Mouse (Mus musculus): ENCODE measurements around the gene Ctdnep1.

Ctdnep1 gene

DNA sequence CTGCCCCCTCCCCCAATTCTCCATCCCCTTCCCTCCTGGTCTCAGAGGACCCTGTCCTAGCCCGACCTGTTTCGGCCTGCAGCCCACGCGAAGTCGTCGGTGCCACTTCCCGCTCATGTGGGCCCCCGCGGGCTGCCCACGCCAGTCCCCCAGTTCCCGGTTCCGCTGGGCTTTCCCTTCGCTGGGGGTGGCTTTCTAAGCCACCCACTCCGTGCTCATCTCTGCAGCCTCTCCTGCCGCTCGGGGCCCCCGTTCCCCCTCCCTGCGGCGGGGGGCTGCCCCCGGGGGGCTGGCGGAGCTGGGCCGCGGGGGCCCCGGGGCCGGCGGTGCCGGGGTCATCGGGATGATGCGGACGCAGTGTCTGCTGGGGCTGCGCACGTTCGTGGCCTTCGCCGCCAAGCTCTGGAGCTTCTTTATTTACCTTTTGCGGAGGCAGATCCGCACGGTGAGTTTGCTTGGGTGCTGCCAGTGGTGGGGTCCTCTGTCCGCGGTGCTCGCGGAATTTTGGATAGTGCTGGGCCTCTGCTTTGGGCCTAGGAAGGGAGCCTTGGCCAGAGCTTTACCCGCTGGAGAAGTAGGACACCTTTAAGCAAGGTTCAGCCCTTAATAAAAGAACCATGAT is at the start of gene Ctdnep1:
Ctdnep1 (plus strand) TSS at position 16 of the 622 bp plus-strand sequence.
- no peak for DNase-seq

DNA sequence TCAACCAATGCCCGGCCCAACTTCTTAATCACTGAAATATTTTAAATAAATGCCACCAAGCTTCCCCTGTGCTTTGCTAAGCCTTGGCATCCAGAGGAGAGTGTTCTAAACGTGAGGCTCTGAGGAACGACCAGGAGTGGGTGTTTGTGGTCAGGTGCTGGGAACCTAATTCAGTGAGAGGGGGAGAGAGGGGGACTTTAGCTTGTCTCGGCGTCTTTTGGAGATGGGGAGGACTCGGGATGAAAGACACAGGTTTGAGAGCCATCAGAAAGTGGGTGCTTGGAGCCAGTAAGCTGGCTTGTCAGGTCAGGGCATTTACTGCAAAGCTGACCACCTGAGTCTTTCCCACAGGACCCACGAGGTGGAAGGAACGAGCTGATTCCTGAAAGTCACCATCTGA is 49.2 kb upstream of the Ctdnep1 start:
- no peak for DNase-seq

DNA sequence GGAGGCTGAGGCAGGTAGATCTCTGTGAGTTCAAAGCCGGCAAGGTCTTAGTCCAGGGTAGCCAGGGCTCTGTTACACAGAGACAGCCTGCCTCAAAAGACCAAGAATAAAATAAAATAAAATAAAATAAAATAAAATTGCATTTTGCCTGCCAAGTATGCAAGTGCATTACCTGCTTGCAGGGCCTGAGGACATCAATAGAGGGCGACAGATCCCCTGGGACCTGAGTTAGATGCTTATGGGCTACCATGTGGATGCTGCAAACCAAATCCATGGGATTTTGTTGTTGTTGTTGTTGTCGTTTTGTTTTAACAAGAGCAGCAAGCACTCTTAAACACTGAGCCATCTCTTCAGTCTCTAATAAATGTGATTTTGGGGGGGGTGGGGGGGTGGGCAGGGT is 48.7 kb upstream of the Ctdnep1 start:
- DNase-seq = no peak

DNA sequence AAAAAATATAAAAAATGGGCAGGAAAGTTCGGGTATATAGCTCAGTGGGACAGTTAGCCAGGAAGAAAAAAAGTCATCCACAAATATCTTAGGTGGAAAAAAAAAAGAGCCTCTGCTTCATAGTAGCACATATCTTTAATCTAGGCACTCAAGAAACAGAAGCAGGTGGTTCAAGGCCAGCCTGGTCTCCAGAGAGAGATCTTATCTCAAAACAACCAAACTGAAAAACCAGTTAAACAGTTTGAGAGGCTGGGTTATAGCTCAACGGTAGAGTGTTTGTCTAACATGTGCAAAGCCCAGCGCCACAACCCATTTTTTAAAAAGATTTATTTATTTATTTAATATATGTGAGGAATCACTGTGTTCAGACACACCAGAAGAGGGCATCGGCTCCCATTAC is 47.9 kb upstream of the Ctdnep1 start:
- DNase-seq = no peak

- DNase-seq = peak; percentile 98 to 99
These were observed 46.8 kb upstream of the Ctdnep1 start for GRCm38 (mm10) chr11:69934169-69934568.

GRCm38 (mm10) chr11:69934681-69935080 is 46.3 kb upstream of the Ctdnep1 start:
- no peak for DNase-seq

DNA sequence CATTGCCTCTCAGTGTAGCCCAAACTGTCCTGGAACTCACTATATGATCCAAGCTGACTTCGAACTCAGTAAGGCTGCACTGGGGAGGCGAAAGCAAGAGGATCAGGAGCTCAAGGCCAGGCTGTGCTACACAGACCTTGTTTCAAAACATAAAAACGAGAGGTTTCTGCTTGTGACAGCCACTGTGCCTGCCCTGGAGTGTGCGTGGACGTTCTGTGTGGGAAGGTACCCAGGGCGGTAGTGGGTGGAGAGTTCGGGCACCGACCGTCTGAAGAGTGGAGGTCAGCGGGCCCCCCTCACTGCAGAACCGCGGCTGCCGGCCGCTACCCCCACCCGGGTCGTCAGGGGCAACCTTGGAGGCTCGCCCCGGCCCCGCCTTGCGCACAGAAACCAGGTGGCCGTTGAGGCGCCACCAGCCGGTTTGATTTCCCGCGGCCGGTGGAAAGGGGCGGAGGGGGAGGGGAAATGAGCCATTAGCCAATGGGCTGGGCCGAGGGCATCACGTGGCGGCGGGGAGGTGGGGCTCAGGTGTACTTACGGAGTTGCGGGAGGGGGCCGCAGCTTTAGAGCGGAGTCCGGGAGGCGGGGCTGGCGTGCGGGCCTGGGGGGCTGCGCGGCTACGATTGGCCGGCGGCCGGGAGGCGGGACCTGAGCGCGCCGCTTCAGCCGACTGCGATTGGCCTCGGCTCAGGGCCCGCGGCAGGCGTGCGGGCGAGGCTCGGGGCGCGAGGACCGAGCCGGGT is 45.6 kb upstream of the Ctdnep1 start, which contains the start of gene Ybx2:
Ybx2 (plus strand) TSS at position 660 of the 743 bp plus-strand sequence.
- DNase-seq = peak; percentile 99

DNA sequence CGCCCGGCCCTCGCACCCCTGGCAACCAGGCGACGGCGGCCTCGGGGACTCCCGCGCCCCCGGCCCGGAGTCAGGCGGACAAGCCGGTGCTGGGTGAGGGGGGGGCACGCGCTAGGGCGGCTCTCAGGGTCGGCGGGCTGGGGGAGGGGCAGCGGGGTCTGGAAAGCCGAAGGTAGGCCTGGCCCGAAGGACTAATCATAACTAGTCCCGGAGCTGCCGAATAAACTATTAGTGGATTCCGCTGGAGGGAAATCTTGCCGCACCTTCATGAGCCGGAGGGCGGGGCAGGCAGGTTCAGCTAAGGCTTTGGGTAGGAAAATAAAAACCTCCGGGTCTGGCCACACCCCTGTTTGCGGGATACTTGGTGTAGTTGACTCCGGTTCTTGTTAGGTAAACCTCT is 44.8 kb upstream of the Ctdnep1 start:
- DNase-seq = peak; percentile 70 to 73

DNA sequence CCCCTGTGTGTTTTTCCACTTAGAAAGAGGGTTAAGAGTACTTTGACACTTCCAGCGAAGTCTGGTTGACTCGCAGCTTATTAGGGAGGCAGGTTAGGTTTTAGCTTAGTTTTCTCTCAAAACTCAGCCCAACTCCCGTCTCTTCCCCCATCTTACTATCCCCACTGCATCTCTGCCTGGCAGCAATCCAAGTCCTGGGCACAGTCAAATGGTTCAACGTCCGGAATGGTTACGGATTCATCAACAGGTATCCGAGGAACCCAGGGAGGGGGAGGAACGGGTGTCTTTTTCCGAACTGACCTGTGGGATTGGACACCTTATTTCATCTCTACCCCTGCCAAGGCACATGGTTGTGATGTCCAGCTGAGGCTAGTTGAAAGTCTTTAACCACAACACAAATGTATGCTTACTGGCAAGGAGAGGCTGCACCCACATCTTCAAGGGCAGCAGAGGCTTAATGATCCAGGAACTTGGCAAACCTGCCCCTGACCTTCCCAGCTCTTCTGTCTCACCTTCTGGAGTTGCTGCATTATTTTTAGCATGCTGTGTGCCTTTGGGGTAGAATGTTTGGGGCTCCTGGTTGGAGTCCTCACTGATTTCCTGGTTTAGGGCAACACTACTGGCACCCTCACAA is 44.1 kb upstream of the Ctdnep1 start:
- peak; percentile 51 to 61 for DNase-seq

DNA sequence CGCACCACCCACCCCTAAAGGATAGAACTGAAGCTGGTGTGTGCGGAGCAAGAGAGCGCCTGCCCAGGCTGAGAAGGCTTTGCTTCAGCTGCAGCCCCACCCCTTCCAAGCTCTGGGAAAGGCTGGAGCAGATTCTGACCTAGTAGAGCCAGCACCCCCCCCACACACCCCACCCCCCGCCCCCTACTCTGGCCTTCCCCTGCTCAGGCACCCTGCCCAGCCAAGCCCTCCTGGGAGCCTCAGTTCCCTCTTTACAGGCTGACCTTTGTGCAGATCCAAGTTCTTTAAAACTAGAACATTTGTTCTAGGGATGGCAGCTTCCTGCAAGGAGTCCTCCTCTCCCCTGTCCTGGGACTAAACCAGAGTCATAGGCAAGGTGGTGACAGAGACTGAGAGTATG is 43.6 kb upstream of the Ctdnep1 start:
- peak in 1 of 2 experiments; percentile 52 for DNase-seq

- no peak for DNase-seq
These were observed 43.1 kb upstream of the Ctdnep1 start for GRCm38 (mm10) chr11:69937834-69938233.

- DNase-seq = no peak
These were observed 42.5 kb upstream of the Ctdnep1 start for GRCm38 (mm10) chr11:69938401-69938979.

DNA sequence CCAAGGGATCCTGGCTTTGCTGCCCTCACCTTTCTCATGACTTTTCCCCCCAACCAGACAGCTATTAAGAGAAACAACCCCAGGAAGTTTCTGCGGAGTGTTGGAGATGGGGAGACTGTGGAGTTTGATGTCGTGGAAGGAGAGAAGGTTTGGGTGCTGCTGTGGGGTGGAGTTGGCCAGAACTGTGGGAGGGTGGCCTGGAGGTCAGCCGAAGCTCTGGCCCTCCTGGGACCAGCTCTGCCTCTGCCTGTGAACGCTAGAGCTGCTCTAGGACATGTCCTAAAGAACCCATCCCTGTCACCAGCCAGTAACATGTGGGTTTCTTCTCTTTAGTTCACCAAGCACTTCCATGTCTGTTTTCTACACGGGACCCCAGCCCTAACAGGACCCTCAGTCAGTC is 41.8 kb upstream of the Ctdnep1 start:
- no peak for DNase-seq

- DNase-seq = no peak
These were observed 41.2 kb upstream of the Ctdnep1 start for GRCm38 (mm10) chr11:69939731-69940130.

GRCm38 (mm10) chr11:69940962-69941361 is 40.0 kb upstream of the Ctdnep1 start:
- DNase-seq = peak; percentile 89 to 91

GRCm38 (mm10) chr11:69945216-69945615 is 35.7 kb upstream of the Ctdnep1 start:
- DNase-seq = no peak

DNA sequence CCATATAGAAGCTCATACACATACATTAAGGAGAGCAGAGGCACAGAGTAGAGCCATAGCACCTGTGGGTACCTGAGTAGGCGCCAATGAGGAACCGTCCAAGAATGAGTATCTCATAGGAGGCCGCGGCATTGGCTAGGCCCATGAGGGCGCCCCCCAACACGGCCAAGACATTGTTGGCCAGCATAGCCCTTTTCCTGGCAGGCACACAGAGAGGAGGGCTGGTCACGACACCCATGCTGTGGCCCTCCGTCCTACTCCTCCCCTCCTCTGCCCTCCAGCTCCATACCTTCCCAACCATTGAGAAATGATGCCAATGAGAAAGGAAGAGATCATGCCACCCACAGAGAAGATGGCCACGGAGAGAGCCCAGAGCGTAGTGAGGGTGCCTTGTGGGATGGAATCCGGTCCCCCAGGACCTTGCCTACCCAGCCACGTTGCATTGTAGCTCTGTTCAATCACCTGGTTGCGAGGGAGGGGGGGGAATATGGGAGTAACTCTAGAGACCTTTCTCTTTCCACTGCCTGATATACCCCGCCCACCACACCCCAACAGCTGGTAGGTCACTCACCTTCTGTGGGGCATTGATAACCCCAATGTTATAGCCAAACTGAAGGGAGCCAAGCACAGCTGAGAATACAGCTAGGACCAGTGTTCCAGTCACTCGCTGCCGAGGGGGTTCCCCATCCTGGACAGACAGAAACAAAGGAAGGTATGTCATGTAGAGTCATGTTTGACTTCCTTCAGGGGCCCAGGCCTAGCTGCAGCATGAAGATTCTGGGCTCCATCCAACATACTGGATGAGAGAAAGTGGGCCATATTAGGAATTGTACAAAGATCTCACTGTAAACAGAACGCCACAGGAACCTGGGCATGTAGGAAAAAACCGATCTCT is 34.7 kb upstream of the Ctdnep1 start:
- DNase-seq = no peak

DNA sequence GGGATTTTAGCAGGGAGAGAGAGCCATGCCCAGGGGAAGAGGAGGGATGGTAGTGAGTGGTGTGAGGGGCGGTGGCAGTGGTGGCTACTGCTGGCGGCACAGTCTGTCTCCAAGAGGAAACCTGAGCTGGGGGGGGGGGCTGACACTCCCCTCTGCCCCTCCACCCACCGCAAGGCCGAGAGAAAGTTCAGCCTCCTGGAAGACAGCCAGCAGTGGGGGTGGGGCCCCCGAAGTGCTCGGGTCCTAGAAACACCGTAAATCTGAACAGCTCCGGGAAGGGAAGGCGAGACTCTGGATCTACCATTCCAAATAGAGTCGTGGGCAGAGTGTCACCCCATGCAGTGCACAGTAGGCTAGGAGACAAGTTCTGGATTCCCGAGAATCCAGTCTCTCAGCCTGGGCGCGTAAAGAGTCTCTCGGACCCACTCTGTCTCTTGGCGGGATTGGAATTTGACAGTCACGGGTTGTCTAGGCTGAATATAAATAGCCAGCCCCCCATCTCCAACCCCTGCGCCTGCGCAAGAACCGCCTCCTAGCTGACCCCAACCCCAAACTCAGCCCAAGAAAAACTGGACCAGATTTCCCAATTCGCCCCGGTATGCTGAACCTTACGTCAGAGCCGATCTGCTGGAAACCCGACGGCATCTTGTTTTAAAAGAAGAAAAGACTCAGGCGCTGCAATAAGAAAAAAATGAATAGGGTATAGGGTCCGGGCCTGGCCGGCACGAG is 33.5 kb upstream of the Ctdnep1 start:
- peak; percentile 58 to 62 for DNase-seq

DNA sequence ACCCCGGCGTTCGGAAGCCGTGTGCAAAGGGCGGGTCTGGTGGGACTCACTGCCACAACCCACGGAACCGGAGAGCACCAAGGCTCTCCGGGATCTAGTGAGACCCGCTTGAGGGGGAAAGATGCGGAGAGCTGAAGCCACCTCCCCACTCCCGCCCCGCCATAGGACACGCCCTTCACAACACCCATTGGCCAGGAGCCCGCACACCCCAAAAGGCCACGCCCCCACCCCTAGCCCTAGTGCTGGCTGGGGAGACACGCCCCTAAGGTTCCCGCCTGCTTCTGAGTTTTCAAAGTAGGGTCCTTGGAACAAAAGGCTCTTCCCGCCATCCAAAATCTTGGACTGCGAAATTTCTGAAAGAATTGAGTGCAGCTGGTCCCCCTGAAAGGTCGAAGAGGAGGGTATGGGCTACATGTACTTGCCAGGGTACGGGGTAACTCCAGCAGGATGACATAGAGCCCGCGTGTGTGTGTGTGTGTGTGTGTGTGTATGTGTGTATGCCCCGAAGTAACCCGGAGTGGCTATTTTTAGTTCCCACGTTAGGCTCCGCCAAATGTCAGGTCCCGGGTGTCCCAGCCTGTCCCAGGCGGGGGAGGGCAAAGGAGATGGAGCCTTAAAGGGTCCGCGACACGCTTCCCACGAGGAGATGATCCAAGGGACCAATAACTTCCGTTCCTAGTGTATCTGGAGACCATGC is 32.7 kb upstream of the Ctdnep1 start, which contains the start of gene Slc2a4:
Slc2a4 (minus strand) TSS at position 123 of the 697 bp plus-strand sequence.
- peak; percentile 94 to 96 for DNase-seq

DNA sequence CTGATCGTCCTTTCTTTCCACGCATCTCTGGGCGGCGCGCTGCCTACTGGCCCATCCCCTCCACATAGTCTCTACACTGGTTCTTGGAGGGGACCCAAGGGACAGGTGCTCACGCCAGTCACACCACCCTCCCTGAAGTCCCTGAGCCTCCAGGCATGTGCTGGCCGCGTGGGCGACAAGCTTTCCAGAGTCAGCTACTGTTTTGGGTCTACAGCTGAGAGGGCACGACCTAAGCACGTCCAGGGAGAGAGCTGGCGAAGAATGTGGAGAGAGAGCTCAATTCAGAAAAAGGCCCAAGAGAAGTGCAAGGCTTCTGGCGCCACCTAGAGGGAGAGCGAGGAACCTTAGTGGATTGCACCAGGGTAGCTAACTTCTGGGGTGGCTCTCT is 32.2 kb upstream of the Ctdnep1 start:
- peak; percentile 92 to 96 for DNase-seq

Measured in cerebellum, postnatal 10 days (tissue).